Mouse (Mus musculus): ENCODE measurements around the gene Ppp1r1b. TPM values are rescaled to one million over a fixed set of nuclear protein-coding genes. Genes with fewer than 3 reads are reported as not detected.

Gene Ppp1r1b
- total RNA-seq, 2 experiments from 2014 or later, result 59.5 to 126 TPM

DNA sequence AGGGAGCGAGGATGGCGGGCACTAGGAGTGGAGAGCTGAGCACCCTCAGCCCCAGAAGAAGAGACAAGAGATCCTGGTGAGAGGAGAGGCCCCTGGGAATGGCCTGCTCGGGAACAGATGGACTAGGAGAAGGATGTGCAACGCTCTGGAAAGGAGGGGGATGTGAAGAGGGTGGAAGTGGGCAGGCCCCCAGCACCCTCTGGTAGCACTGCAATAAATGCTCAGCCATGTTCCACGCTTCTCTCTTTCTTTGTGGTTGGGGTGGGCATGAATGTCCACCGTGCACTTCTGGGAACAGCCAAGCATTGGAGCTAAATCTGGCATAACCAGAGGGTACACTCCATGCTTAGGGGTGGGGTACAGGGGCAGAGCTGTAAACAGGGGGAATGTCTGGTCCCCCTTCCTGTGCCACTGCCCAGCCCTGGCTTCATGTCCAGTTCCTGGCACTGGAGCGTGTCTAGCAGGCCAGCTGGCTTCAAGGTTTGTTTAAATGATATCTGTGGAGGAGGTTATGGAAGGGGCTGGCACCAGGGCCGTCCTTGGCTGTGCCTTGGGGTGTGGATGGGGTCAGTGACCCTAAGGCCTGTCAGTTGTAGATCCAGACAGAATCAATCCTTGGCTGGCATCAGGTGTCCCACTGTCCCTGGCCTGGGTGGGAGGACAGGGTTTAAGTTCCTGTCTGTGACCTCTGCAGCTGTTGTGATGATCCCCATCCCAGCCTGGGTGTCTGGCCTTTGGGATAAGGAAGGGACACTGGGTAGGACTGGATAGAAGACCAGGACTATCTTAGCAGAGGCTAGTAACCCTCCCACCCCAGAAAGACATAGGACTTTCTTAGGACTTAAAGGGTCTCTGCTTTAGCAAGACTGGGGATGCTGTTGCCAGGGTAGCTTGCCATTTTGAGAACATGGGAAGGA is 36.8 kb downstream of the Ppp1r1b start:
- intact Hi-C loops (cut with DNase I), result no loop called here
- no peak for DNase-seq (ENCODE audit: extremely low spot score in 1 of 2, low spot score in 2 of 2)

DNA sequence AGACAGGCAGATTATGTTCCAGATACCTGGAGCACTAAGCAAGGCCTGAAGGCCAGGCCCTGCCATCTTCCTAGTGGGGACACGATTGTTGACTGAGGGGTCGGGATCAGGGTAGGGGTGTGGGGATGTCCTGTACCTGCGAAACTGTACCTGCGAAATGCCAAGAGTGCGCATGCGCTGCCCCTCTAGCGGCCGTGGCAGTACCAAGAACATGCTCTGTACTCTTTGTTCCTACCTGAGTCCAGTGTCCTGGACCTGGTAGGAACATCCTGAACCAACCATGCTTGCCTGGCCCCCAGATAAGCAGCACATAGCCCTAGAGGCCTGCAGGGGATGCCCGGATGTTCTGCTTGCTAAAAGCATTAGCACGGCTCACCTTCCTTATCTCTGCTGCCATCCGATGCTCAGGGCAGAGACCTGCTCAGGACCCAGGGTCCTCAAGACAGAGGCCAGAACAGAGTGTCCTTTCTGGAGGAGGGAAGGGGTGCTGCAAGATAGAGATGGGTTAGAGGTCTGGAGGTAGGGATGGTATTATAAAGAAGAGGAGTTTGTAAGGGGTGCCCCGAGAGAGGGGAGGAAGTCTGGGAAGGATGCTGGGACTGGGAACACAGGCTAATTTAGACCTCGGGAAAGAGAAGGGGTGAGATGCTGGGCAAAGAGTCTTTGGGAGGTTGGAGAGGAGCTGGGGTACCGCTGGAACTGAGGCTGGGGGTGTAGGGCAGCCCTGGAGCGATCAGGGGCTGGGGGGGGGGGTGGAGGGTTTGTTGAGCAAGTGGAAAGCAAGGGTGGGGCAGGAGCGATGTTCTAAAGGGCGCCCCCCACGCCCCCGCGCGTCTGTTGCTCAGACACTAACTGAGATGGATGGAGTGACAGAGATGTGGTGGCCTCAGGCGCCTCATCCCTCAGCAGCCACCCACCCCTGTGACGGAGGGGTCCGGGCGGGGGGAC is 37.7 kb downstream of the Ppp1r1b start, which contains the start of gene Pnmt:
TSS of gene Pnmt (plus strand) at position 813 of the 948 bp plus-strand sequence.
- DNase-seq (ENCODE audit: extremely low spot score in 1 of 2, low spot score in 2 of 2), result no peak
- intact Hi-C loops (cut with DNase I), result no loop called here

DNA sequence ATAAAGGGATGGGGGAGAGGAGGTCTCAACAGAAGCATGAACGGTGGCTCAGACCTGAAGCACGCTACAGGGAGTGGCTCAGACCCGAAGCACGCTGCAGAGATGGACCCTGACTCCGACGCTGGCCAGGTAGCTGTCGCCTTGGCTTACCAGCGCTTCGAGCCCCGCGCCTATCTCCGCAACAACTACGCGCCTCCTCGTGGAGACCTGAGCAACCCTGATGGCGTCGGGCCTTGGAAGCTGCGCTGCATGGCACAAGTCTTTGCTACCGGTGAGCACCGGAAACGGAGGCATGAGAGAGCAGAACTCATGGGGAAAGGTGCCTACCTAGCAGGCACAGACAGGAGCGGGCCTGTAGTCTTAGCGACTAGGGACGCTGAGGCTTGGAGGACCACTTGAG is 38.4 kb downstream of the Ppp1r1b start:
- DNase-seq (ENCODE audit: extremely low spot score in 1 of 2, low spot score in 2 of 2), result peak in 1 of 2 experiments; percentile 18
- intact Hi-C loops (cut with DNase I), result no loop called here

DNA sequence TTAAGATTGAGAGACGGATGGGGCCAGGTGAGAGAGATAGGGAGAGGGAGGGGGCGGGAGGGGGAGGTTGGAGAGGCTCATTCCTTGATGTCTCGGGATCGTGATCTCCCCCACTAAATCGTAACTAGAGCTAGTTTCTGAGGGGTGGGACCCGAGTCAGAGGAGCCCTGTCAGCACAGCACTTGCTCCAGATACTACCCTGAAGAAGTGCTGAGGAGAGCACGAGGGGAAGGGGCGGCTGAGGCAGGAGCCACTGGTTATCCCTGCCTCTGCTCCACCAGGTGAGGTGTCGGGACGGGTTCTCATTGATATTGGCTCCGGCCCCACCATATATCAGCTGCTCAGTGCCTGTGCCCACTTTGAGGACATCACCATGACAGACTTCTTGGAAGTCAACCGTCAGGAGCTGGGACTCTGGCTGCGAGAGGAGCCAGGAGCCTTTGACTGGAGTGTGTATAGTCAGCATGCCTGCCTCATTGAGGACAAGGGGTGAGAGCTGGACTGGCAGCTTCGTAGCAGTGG is 38.9 kb downstream of the Ppp1r1b start:
- intact Hi-C loops (cut with DNase I), result no loop called here

DNA sequence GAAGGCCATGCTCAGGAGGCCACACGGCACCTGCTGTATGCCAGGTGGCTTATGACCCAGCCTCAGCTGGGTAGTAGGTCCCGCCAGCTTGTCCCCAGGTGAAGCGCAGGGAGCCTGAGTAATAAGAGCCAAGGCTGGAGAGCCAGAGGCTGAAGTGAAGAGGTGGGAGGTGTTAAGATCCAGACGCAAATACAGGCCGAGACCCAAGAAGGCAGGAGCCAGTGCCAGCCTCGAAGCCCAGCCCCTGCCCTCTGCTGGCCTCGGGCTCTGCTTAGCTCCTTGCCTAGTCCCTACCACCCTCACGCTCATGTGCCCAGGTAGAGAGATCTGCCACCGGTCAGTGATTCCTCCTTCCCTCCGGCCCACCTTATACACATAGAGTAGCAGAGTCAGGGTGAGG is 40.1 kb downstream of the Ppp1r1b start:
- intact Hi-C loops (cut with DNase I), result loop anchor here (2.0 kb wide), 1 partner anchor 45 kb away; no protein-coding TSS in a partner anchor
- DNase-seq (ENCODE audit: extremely low spot score in 1 of 2, low spot score in 2 of 2), result peak in 1 of 2 experiments; percentile 23

More for the DNA sequence above, 38.9 kb downstream of the Ppp1r1b start:
- DNase-seq (ENCODE audit: extremely low spot score in 1 of 2, low spot score in 2 of 2), result no peak

DNA sequence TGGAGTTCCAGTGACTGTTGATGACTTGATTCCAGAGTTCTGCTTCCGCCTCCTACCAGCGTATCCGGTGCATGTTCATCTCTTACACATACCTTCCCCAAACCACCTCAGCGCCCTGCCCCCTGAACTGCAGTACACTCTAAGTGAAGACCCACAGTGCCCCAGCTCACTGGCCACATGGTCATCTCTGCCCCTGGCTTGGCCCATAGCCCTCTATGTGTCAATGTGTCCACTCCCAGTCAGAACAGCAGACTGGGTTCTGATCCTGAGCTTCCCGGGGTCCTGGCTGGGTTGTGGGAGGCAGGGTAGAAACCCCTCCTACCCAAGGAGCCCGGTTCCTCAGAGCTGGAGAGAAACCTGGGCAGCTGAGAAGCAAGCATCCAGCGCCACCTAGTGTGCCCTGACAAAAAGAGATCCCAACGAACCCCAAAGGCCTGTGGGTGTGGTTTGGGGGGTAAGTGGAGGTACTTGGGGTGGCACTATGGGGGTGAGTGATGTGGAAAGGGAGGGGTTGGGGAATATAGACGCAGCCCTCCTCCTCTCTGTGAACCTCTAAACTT is 41.1 kb downstream of the Ppp1r1b start:
- DNase-seq (ENCODE audit: extremely low spot score in 1 of 2, low spot score in 2 of 2), result peak; percentile 54 to 73
- intact Hi-C loops (cut with DNase I), result loop anchor here (2.0 kb wide), 1 partner anchor 46 kb away; no protein-coding TSS in a partner anchor

DNA sequence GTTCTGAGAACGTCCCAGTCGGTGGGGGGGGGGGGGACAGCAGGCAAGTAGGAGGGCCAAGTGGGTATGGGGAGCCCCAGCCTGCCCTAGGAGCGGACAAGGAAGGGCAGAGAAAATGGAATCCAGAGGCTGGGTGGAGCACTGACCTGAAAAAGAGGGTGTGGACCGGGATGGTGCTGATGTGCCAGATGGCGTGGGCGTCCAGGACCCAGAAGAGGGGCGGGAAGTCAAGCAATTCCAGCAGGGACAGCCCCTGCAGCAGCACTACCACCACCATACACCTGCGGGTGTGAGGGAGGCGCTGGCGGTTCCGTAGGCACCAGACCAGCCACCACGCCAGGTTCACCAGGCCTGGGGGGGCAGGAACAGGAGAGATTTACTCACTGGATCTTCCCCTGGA is 41.9 kb downstream of the Ppp1r1b start:
- intact Hi-C loops (cut with DNase I), result no loop called here
- peak in 1 of 2 experiments; percentile 31 for DNase-seq (ENCODE audit: extremely low spot score in 1 of 2, low spot score in 2 of 2)

DNA sequence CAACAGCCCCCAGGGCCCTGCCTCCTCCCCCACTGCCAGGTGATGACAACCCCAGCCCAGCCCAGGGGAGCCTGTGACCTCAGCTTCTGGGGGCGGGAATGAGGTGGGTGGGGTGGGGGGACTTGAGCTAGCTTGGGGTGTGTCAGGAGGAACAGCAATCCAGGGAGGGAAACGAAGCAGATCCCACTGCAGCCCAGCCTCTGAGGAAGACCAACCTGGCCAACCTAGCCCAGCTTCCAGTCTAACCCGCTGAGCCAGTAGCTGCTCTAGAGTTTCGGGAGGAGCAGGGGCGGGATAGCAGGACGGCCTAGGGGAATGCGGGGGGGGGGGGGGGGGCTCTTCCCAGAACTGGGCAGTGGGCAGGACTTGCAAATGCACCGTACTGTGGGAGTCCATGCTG is 43.8 kb downstream of the Ppp1r1b start:
- peak in 1 of 2 experiments; percentile 19 for DNase-seq (ENCODE audit: extremely low spot score in 1 of 2, low spot score in 2 of 2)
- intact Hi-C loops (cut with DNase I), result no loop called here

DNA sequence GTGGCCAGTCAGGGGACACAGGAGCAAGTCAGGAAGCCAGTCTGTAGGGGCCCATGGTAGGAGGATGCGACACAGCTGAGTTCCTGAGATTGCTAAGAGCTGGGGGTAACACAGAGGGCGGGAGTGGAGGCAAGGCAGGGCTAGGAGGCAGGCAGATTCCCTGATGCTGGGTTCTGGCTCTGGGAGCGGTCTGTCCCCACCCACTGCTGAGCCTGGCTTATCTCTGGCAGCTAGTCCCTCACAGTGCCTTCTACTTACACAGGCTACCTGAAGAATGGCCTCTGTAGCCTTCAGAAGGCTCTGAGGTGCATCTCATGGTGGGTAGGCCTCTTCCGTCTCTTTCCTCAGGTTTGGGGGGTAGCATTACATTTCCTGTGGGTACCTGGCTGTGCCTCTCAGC is 44.4 kb downstream of the Ppp1r1b start:
- DNase-seq (ENCODE audit: extremely low spot score in 1 of 2, low spot score in 2 of 2), result peak in 1 of 2 experiments; percentile 14
- intact Hi-C loops (cut with DNase I), result no loop called here

DNA sequence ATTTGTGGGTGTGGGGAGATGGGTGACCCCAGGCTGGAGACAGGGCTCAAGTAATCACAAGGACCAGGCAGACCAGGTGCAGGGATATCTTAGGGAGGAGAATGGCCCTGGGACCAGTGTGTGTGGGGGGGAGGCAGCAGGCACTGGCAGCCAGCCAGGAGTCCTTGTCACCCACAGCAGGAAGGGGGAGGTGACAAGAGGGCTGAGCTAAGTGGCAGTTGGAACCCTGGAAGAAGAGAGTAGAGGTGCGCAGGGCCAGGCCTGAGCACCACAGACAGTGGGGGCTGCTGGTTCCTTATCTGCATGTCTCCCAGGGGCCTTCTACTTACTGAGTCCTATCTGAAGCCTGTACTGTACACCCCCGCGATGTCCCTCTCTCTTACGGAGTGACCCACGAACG is 45.1 kb downstream of the Ppp1r1b start:
- intact Hi-C loops (cut with DNase I), result no loop called here
- no peak for DNase-seq (ENCODE audit: extremely low spot score in 1 of 2, low spot score in 2 of 2)

DNA sequence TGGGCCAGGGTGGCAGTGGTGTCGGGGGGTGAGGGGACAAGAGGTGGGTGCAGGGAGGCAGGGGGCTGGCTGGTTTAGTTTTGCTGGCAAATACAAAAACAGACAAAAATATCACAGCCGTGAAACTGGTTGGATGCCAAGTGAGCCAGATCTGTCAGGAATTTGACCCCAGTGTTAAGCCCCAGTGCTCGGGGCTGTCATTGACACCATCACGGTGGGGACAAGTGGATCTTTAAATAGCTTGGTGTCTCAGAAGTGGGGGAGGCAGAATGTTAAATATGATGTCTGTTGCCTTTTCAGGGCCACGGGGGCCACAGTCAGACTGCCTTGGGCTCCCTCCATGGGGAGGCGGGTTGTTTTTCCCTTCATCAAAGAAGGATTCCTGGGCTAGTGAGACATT is 46.1 kb downstream of the Ppp1r1b start:
- no peak for DNase-seq (ENCODE audit: extremely low spot score in 1 of 2, low spot score in 2 of 2)
- intact Hi-C loops (cut with DNase I), result no loop called here

DNA sequence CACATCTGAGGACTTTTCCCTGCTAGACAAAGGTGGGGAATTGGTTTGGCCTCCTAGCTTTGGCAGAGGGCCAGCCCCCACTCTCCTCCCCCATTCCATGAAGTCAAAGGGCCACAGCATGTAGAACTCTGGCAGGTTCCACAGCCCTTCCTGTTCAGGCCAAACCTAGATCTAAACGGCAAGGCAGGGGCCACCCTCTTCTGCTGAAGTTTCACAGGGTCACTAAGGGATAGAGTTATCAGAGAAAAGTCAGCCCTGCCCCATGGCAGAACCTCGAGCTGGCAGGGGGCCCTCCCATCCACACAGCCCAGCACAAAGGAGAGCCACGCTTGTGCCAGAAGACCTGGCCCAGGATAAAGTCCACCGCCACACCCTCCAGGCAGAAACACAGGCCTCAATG is 46.8 kb downstream of the Ppp1r1b start:
- DNase-seq (ENCODE audit: extremely low spot score in 1 of 2, low spot score in 2 of 2), result no peak
- intact Hi-C loops (cut with DNase I), result no loop called here

DNA sequence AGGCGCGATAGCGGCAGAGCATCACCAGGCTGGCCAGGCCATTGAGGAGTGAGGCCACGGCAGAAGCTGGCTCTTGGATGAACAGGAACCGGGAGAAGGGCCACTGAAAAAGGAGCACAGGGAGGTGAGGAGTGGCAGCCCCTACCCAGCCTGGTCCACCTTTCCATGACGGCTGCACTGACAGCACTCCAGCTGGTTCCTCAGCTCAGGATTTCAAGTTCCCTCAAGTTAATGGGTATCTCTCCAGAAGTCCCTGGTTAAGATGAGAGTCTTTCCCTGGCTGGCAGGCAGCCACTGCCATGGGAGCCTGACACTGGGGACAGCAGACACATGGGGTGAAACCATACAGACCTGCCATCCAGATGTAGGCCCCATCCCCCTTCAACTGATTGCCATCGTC is 49.7 kb downstream of the Ppp1r1b start:
- intact Hi-C loops (cut with DNase I), result no loop called here
- DNase-seq (ENCODE audit: extremely low spot score in 1 of 2, low spot score in 2 of 2), result peak in 1 of 2 experiments; percentile 15

DNA sequence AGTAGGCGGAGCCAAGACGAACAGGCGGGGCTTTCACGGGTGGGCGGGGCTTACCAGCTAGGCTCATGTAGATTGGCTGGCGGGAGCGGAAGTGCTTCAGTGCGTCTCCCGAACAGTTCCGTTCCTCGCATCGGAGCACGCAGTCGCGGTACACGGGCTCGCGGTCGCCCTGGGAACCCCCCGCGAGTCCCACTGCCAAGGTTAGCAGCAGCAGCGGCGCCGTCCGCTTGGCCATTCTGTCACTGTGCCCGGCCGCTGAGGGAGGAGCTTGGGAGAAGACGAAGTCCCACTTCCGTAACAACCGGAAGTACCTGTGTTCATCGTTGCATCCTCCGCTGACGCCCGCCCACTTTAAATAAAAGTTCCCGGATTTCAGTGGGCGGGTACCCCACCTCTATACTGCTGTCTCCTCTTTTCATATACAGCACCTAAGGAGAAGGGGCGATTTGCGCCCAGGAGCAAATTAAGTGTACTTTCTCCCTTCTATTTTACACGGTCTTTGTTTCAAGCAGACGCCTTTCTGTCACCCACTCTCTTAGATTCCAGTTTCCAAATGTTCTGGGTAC is 52.0 kb downstream of the Ppp1r1b start, which contains the start of gene Pgap3:
TSS of gene Pgap3 (minus strand) at position 330 of the 566 bp plus-strand sequence.
- intact Hi-C loops (cut with DNase I), result no loop called here
- DNase-seq (ENCODE audit: extremely low spot score in 1 of 2, low spot score in 2 of 2), result peak; percentile 85 to 92

DNA sequence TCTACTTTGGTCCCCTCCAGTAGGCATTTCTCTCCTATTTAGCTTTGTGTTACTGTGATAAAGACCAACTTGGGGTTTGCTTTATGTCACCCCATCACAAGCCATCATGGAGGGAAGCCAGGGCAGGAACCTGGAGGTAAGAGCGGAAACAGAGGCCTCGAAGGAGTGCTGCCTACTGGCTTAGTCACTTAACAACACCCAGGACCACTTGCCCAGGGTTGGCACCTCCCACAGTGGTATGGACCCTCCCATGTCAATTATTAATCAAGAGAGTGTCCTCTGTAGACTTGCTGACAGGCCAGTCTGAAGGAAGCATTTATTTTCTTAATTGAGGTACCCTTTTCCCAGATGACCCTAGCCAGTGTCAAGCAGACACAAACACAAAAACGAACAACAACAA is 52.6 kb downstream of the Ppp1r1b start:
- DNase-seq (ENCODE audit: extremely low spot score in 1 of 2, low spot score in 2 of 2), result no peak
- intact Hi-C loops (cut with DNase I), result no loop called here

DNA sequence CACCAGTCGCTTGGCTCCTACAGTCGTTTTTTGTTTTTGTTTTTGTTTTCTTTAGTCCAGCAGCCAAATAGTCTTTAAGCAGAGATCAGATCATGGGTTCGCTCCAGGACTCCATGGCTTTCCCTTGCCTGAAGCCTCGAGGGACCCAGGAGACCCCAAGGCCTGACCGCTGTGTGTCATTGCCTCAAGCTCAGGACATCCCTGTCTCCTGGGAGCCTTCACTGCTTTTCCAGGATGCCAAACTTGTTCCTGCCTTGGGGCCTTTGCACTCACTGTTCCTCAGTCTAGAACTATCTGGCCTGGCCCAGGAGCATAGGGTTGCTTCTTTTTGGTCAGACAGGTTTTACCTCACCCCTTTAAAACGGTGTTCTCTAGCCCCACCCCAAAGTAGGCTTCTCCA is 58.4 kb downstream of the Ppp1r1b start:
- DNase-seq (ENCODE audit: extremely low spot score in 1 of 2, low spot score in 2 of 2), result no peak
- intact Hi-C loops (cut with DNase I), result no loop called here

All from left cerebral cortex, postnatal 10 days (tissue).